Comparison of ENCODE assay signal across 9 mouse cellular contexts in genomic region chr5:118476597-118476996, GRCm38 (mm10).
DNase-seq lines count a peak whose midpoint lies in the region; ATAC-seq and TF ChIP-seq lines count a peak whose summit lies in the region.
"Had no signal": no experiment of that assay in that cellular context is flagged by ENCODE, and none has a peak within 500 bp of the region (broad histone marks: within the 10 kb centered on the region; RNA-seq: fewer than 3 reads in every experiment).

No protein-coding gene starts in this region.

- no peaks in the 10 kb centered on the region for H3K27me3 ChIP-seq in kidney, embryonic 16.5 days (ENCODE audit: insufficient read depth, low read length)
- H3K27me3 ChIP-seq: hindbrain, embryonic 15.5 days had no signal

- peak; percentile 58 to 62 for ATAC-seq in hematopoietic stem cell, adult 5-6 weeks (replicated peaks in 1 of 2; ENCODE audit: insufficient read depth in 1 of 2, low FRiP score in 2 of 2, low TSS enrichment in 1 of 2, low read depth in 1 of 2, poor library complexity in 2 of 2, severe bottlenecking in 2 of 2)
- ATAC-seq in monocyte, adult 5-6 weeks (replicated peaks; ENCODE audit: insufficient number of reproducible peaks, low FRiP score, low TSS enrichment, poor library complexity, severe bottlenecking), result 0 out of 2 replicates have a peak, but pooled peaks have one; percentile 12
- ATAC-seq in kidney, embryonic 16.5 days (ENCODE audit: low FRiP score, low TSS enrichment), result no peak

- no peaks in the 10 kb centered on the region for H3K36me3 ChIP-seq in kidney, embryonic 16.5 days (ENCODE audit: insufficient read depth, low read length)
- H3K36me3 ChIP-seq: hindbrain, embryonic 15.5 days had no signal

- H3K4me3 ChIP-seq in bone marrow, adult 2 months (replicated peaks; ENCODE audit: control insufficient read depth, low read depth, low read length), result no peak overlapping the region
- H3K4me3 ChIP-seq in kidney, embryonic 16.5 days (ENCODE audit: low read length), result no peak overlapping the region
- H3K4me3 ChIP-seq: hindbrain, embryonic 15.5 days had no signal

- H3K4me1 ChIP-seq in bone marrow, adult 2 months (ENCODE audit: control insufficient read depth, insufficient read depth, low read length), result peaks cover 11% of the 10 kb centered on the region
- H3K4me1 ChIP-seq in kidney, embryonic 16.5 days (ENCODE audit: insufficient read depth, low read length), result peaks cover 8% of the 10 kb centered on the region

- WGBS in bone marrow, adult 2 months, result 10% methylated on average over 5 of the region's 5 CpGs
- 76% methylated on average over 5 of the region's 5 CpGs for WGBS in kidney, embryonic 16.5 days

- peak; percentile 69 for DNase-seq in gastrocnemius, postnatal 25 days
- DNase-seq in lung, adult 18-20 months, result no peak
- DNase-seq in ovary, postnatal 14 days (ENCODE audit: low spot score), result no peak
- no peak for DNase-seq in cerebellum, adult 11 months

- H3K9me3 ChIP-seq in kidney, embryonic 16.5 days (ENCODE audit: low read length), result no peaks in the 10 kb centered on the region
- H3K9me3 ChIP-seq: hindbrain, embryonic 15.5 days had no signal

- TF ChIP-seq CTCF in bone marrow, adult 2 months (IDR thresholded peaks at IDR 0.05; ENCODE audit: control insufficient read depth, insufficient read depth, low read length), result no peak

- no peak overlapping the region for H3K4me2 ChIP-seq in kidney, embryonic 16.5 days (replicated peaks; ENCODE audit: low read depth, low read length)
- H3K4me2 ChIP-seq: hindbrain, embryonic 15.5 days had no signal

- peak overlapping the region; percentile 23 for H3K27ac ChIP-seq in bone marrow, adult 2 months (ENCODE audit: control insufficient read depth, insufficient read depth, low read depth, low read length, poor library complexity)
- no peak overlapping the region for H3K27ac ChIP-seq in kidney, embryonic 16.5 days (ENCODE audit: low read length)
- H3K27ac ChIP-seq: hindbrain, embryonic 15.5 days had no signal

- TF ChIP-seq POLR2A in bone marrow, adult 2 months (IDR thresholded peaks at IDR 0.05; ENCODE audit: borderline replicate concordance, control insufficient read depth, low read depth, low read length), result 0 out of 2 replicates have a peak, but pooled peaks have one; percentile 21

- H3K9ac ChIP-seq in kidney, embryonic 16.5 days (replicated peaks; ENCODE audit: low read length), result no peak overlapping the region
- H3K9ac ChIP-seq: hindbrain, embryonic 15.5 days had no signal
